In genomic region chr3:136456471-136457117, GRCm38 (mm10) we compare ENCODE assay signal across 13 mouse cellular contexts.
A peak's percentile ranks its signal among the peaks of the same experiment; 100 is the strongest.
DNase-seq lines count a peak whose midpoint lies in the region; ATAC-seq and TF ChIP-seq lines count a peak whose summit lies in the region.
"Had no signal": no experiment of that assay in that cellular context is flagged by ENCODE, and none has a peak within 500 bp of the region (broad histone marks: within the 10 kb centered on the region; RNA-seq: fewer than 3 reads in every experiment).

No protein-coding gene starts in this region.

- peak overlapping the region; percentile 81 for H3K27ac ChIP-seq in layer of hippocampus, adult 2 months
- H3K27ac ChIP-seq: limb, embryonic 10.5 days had no signal

- DNase-seq in cerebellum, adult 8-10 months = no peak
- DNase-seq in right cerebral cortex, adult 18-20 months = peak; percentile 19
- no peak for DNase-seq in right cerebral cortex, postnatal 25 days
- peak; percentile 53 to 67 for DNase-seq in layer of hippocampus, adult 2 months (ENCODE audit: low spot score in 2 of 2)
- DNase-seq in retina, embryonic 14.5 days (ENCODE audit: low spot score) = peak; percentile 73
- no peak for DNase-seq in urinary bladder, postnatal 4 days (ENCODE audit: low spot score in 2 of 2)
- no peak for DNase-seq in thymus, postnatal 14 days
- DNase-seq: adrenal gland, postnatal 10 days; kidney, postnatal 14 days; liver, postnatal 0 days; thymus, adult 18-20 months had no signal

- H3K4me3 ChIP-seq in layer of hippocampus, adult 2 months = no peak overlapping the region
- H3K4me3 ChIP-seq: limb, embryonic 10.5 days had no signal

- TF ChIP-seq CTCF in layer of hippocampus, adult 2 months (conservative IDR thresholded peaks at IDR 0.05) = no peak

- peak; percentile 75 for ATAC-seq in cerebellum, adult (ENCODE audit: insufficient number of reproducible peaks, low FRiP score, low TSS enrichment)
- ATAC-seq: liver, postnatal 0 days had no signal

Comparison
In these comparisons a context has a peak if more than half of its experiments do, and no peak if none do; other contexts are left out.
1. DNase-seq: peak in right cerebral cortex, adult 18-20 months (single experiment), layer of hippocampus, adult 2 months (2 of 2) and retina, embryonic 14.5 days (single experiment); none in cerebellum, adult 8-10 months (single experiment), right cerebral cortex, postnatal 25 days (single experiment), urinary bladder, postnatal 4 days (0 of 2) and thymus, postnatal 14 days (single experiment).